Mouse (Mus musculus): ENCODE results near the gene Litaf. TPM values are rescaled to one million over a fixed set of nuclear protein-coding genes. Genes with fewer than 3 reads are reported as not detected.

Gene Litaf
- polyA plus RNA-seq, 1 experiment from 2014 or later, result 87.2 TPM

DNA sequence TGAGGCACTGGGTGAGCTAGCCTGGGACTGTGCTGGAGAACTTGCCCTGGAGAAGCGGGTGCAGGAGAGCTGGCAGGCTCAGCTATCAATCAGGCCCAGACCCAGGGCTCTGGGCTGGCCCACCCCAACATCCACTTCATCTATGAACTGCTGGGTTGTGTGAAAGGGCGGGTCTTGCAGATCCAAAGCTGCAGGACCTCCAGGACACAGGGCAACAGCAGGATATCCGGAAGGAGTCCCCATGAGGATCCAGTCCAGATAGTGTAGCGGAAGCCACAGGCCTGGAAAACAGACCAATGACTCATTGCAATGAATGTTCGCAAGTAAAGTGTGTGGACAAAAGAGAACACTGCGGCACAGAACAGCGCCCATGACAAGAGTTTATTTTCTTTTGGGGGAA lies 19.5 kb downstream of the Litaf start:
- no peak for ATAC-seq (ENCODE audit: insufficient number of reproducible peaks, low FRiP score, low TSS enrichment, low read depth)

DNA sequence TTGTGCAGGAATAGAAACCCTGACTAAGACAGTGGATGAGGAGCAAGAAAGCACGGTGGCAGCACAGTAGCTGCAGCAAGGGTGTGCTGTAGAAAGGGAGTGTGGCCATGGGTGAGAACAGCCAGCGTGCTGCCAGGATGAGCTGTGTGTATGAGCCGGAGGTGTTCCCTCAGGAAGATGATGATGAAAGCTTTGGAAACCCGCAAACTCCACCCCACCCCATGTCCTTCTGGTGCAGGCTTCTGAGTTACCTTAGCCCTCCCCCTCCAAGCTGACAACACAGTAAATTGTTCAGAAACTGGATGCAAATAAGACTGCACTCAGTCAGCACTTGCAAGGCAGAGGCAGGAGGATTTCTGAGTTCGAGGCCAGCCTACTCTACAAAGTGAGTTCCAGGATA lies 22.7 kb downstream of the Litaf start:
- 88% methylated on average over 5 of the region's 5 CpGs for WGBS
- Histone ChIP-seq H3K27ac (replicated peaks; ENCODE audit: low read depth, low read length) (no peak overlapping the region), H3K4me1 (ENCODE audit: control insufficient read depth, insufficient read depth, low read length) (no peaks in the 10 kb centered on the region), H3K36me3 (ENCODE audit: control insufficient read depth, insufficient read depth, low read length) (no peaks in the 10 kb centered on the region), H3K4me2 (ENCODE audit: low read depth, severe bottlenecking) (no peak overlapping the region), H3K9ac (ENCODE audit: low read length) (no peak overlapping the region), H3K4me3 (ENCODE audit: low read depth, low read length) (no peak overlapping the region), H3K27me3 (ENCODE audit: control insufficient read depth, insufficient read depth, low read length) (no peaks in the 10 kb centered on the region), H3K9me3 (ENCODE audit: control insufficient read depth, low read length) (no peaks in the 10 kb centered on the region)
- no peak for DNase-seq (ENCODE audit: low spot score)
- ATAC-seq (ENCODE audit: insufficient number of reproducible peaks, low FRiP score, low TSS enrichment, low read depth), result no peak

More for the DNA sequence above, 19.5 kb downstream of the Litaf start:
- H3K4me1 ChIP-seq (ENCODE audit: control insufficient read depth, insufficient read depth, low read length), result no peaks in the 10 kb centered on the region
- no peaks in the 10 kb centered on the region for H3K9me3 ChIP-seq (ENCODE audit: control insufficient read depth, low read length)
- H3K4me3 ChIP-seq (ENCODE audit: low read depth, low read length), result no peak overlapping the region
- H3K4me2 ChIP-seq (ENCODE audit: low read depth, severe bottlenecking), result no peak overlapping the region
- no peak for DNase-seq (ENCODE audit: low spot score)
- H3K27me3 ChIP-seq (ENCODE audit: control insufficient read depth, insufficient read depth, low read length), result no peaks in the 10 kb centered on the region
- whole genome bisulfite sequencing, result 87% methylated on average over 7 of the region's 7 CpGs
- H3K36me3 ChIP-seq (ENCODE audit: control insufficient read depth, insufficient read depth, low read length), result no peaks in the 10 kb centered on the region
- no peak overlapping the region for H3K9ac ChIP-seq (ENCODE audit: low read length)
- no peak overlapping the region for H3K27ac ChIP-seq (replicated peaks; ENCODE audit: low read depth, low read length)

DNA sequence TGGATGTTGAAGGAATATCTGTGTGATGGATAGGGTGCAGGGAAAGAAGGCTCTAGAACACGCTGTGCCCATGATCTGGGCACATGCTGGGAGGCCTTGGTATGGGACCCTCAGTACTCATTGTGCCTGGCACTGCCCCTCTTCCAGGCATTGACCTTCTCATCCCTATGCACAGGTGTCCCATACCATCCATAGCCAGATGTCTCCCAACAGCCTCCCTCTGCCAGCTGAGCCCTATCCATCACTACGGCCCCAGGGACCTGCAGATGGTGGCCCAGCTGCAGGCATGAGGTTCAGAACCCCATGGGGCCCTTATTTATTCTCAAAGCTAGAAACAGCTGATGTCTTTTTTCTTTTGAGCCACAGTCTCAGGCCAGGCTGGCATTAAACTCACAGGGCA lies 25.4 kb downstream of the Litaf start:
- no peak for ATAC-seq (ENCODE audit: insufficient number of reproducible peaks, low FRiP score, low TSS enrichment, low read depth)
- no peaks in the 10 kb centered on the region for H3K4me1 ChIP-seq (ENCODE audit: control insufficient read depth, insufficient read depth, low read length)
- no peaks in the 10 kb centered on the region for H3K9me3 ChIP-seq (ENCODE audit: control insufficient read depth, low read length)
- DNase-seq (ENCODE audit: low spot score), result no peak
- no peak overlapping the region for H3K27ac ChIP-seq (replicated peaks; ENCODE audit: low read depth, low read length)
- H3K4me2 ChIP-seq (ENCODE audit: low read depth, severe bottlenecking), result no peak overlapping the region
- no peak overlapping the region for H3K4me3 ChIP-seq (ENCODE audit: low read depth, low read length)
- WGBS, result 87% methylated on average over 2 of the region's 2 CpGs
- no peaks in the 10 kb centered on the region for H3K27me3 ChIP-seq (ENCODE audit: control insufficient read depth, insufficient read depth, low read length)
- H3K36me3 ChIP-seq (ENCODE audit: control insufficient read depth, insufficient read depth, low read length), result no peaks in the 10 kb centered on the region
- no peak overlapping the region for H3K9ac ChIP-seq (ENCODE audit: low read length)

DNA sequence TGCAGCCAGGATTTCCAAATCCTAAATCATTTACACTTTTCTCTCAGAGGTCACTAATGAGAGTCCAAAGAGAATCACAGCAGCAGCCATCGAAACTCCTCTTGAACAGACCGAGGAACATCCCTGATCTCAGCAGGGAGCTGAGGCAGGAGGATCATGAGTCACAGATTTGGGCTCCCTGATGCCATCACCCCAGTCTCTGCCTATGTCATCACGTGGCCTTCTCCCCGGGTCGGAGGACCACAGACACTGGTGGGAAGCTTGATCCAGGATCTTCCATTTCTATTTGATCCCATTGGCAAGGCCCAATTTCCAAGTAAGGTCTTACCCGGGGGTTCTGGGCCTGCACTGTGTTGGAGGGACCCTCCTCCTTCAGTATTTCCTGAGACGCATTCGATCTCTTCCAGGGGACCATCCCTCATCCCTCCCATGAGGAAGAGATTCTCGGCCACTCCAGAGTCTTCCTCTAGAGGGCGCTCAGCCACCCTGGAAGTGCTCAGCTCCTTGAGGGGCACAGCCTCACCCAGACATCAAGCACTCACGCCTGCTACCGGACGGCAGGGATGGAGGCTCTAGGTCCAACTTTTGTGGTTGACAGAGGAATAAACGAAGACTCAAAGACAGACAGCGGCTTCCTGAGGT lies 30.0 kb downstream of the Litaf start:
- H3K4me3 ChIP-seq (ENCODE audit: low read depth, low read length), result no peak overlapping the region
- no peaks in the 10 kb centered on the region for H3K27me3 ChIP-seq (ENCODE audit: control insufficient read depth, insufficient read depth, low read length)
- no peaks in the 10 kb centered on the region for H3K4me1 ChIP-seq (ENCODE audit: control insufficient read depth, insufficient read depth, low read length)
- no peak overlapping the region for H3K9ac ChIP-seq (ENCODE audit: low read length)
- H3K4me2 ChIP-seq (ENCODE audit: low read depth, severe bottlenecking), result no peak overlapping the region
- no peak overlapping the region for H3K27ac ChIP-seq (replicated peaks; ENCODE audit: low read depth, low read length)
- peak; percentile 88 for DNase-seq (ENCODE audit: low spot score)
- ATAC-seq (ENCODE audit: insufficient number of reproducible peaks, low FRiP score, low TSS enrichment, low read depth), result 0 out of 2 replicates have a peak, but pooled peaks have one; percentile 35
- no peaks in the 10 kb centered on the region for H3K36me3 ChIP-seq (ENCODE audit: control insufficient read depth, insufficient read depth, low read length)
- no peaks in the 10 kb centered on the region for H3K9me3 ChIP-seq (ENCODE audit: control insufficient read depth, low read length)
- 23% methylated on average over 15 of the region's 15 CpGs for WGBS

DNA sequence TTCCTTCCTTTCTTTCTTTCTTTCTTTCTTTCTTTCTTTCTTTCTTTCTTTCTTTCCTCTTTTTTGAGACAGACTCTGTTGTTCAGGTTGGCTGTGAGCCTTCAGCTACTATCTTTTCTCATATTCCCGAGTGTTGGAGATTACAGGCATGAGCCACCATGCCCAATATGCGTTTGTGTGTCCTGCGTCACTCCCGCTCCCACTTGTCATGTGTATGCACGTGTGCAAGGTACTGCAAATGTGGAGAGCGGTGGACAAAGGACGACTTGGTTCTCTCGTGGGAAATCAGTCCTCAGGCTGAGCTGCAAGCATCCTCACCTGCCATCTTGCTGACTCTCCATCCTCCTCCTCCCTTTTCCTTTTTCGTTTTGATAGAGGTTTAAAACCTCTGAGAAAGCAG lies 30.7 kb downstream of the Litaf start:
- no peaks in the 10 kb centered on the region for H3K27me3 ChIP-seq (ENCODE audit: control insufficient read depth, insufficient read depth, low read length)
- DNase-seq (ENCODE audit: low spot score) (no peak), ATAC-seq (ENCODE audit: insufficient number of reproducible peaks, low FRiP score, low TSS enrichment, low read depth) (no peak)
- H3K9me3 ChIP-seq (ENCODE audit: control insufficient read depth, low read length), result no peaks in the 10 kb centered on the region
- WGBS, result 80% methylated on average over 9 of the region's 9 CpGs
- H3K4me3 ChIP-seq (ENCODE audit: low read depth, low read length), result no peak overlapping the region
- H3K4me1 ChIP-seq (ENCODE audit: control insufficient read depth, insufficient read depth, low read length), result no peaks in the 10 kb centered on the region
- no peak overlapping the region for H3K4me2 ChIP-seq (ENCODE audit: low read depth, severe bottlenecking)
- H3K27ac ChIP-seq (replicated peaks; ENCODE audit: low read depth, low read length), result no peak overlapping the region
- no peaks in the 10 kb centered on the region for H3K36me3 ChIP-seq (ENCODE audit: control insufficient read depth, insufficient read depth, low read length)
- no peak overlapping the region for H3K9ac ChIP-seq (ENCODE audit: low read length)

DNA sequence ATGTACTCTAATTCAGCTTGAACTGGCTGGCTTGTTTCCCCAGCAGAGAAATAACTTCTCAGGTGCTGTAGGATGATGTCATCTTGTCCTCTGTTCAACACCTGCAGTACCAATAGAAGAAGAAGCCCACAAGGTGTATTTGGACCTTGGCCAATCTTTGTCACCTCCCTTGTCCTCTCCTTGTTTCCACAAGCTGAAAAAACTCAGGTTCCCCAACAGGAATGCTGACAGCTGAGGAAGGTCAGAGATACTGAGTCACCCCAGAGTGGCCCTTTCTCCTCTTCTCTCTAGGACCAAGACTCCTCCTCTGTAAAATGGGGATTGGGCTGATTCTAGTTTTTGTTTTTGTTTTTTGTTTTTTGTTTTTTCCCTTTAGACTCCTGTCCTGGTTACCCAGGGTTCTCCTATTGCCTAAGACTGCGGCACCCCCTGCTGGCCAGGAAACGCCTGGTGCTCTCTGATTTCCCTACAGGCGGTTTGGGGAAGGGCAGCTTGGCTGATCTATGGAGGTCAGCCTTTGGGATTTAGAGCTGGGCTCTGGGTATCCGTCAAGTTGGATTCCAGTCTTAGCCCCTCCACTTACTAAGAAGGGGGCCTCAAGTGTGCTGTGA lies 31.7 kb downstream of the Litaf start:
- Histone ChIP-seq H3K9me3 (ENCODE audit: control insufficient read depth, low read length) (no peaks in the 10 kb centered on the region), H3K27ac (replicated peaks; ENCODE audit: low read depth, low read length) (no peak overlapping the region), H3K4me1 (ENCODE audit: control insufficient read depth, insufficient read depth, low read length) (no peaks in the 10 kb centered on the region), H3K36me3 (ENCODE audit: control insufficient read depth, insufficient read depth, low read length) (no peaks in the 10 kb centered on the region), H3K27me3 (ENCODE audit: control insufficient read depth, insufficient read depth, low read length) (no peaks in the 10 kb centered on the region), H3K9ac (ENCODE audit: low read length) (no peak overlapping the region), H3K4me3 (ENCODE audit: low read depth, low read length) (no peak overlapping the region), H3K4me2 (ENCODE audit: low read depth, severe bottlenecking) (no peak overlapping the region)
- no peak for ATAC-seq (ENCODE audit: insufficient number of reproducible peaks, low FRiP score, low TSS enrichment, low read depth)
- peak; percentile 90 for DNase-seq (ENCODE audit: low spot score)
- WGBS, result 7% methylated on average over 4 of the region's 4 CpGs

DNA sequence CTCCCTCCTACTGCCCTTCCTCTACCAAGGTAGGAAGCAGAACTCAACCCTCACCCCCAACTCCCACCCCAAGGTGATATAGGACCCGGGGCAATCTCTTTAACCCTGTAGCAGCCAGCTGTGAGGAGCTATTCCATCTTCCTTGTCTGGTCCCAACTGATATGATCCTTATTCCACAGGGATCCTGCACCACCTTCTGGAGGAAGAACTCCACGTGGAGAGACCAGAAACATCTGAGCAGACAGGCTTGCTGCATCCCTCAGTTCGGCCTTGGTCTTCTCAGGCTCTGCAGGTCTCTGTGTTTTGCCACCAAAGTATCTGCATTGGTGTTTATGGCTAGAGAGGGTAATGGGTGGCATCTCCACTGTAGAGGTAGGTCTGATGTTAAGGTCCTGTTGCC lies 34.6 kb downstream of the Litaf start:
- no peak overlapping the region for H3K9ac ChIP-seq (ENCODE audit: low read length)
- 47% methylated on average over 3 of the region's 3 CpGs for WGBS
- H3K27ac ChIP-seq (replicated peaks; ENCODE audit: low read depth, low read length), result no peak overlapping the region
- ATAC-seq (ENCODE audit: insufficient number of reproducible peaks, low FRiP score, low TSS enrichment, low read depth), result no peak
- H3K36me3 ChIP-seq (ENCODE audit: control insufficient read depth, insufficient read depth, low read length), result no peaks in the 10 kb centered on the region
- H3K4me3 ChIP-seq (ENCODE audit: low read depth, low read length), result no peak overlapping the region
- no peaks in the 10 kb centered on the region for H3K4me1 ChIP-seq (ENCODE audit: control insufficient read depth, insufficient read depth, low read length)
- H3K27me3 ChIP-seq (ENCODE audit: control insufficient read depth, insufficient read depth, low read length), result no peaks in the 10 kb centered on the region
- DNase-seq (ENCODE audit: low spot score), result no peak
- H3K4me2 ChIP-seq (ENCODE audit: low read depth, severe bottlenecking), result no peak overlapping the region
- no peaks in the 10 kb centered on the region for H3K9me3 ChIP-seq (ENCODE audit: control insufficient read depth, low read length)

DNA sequence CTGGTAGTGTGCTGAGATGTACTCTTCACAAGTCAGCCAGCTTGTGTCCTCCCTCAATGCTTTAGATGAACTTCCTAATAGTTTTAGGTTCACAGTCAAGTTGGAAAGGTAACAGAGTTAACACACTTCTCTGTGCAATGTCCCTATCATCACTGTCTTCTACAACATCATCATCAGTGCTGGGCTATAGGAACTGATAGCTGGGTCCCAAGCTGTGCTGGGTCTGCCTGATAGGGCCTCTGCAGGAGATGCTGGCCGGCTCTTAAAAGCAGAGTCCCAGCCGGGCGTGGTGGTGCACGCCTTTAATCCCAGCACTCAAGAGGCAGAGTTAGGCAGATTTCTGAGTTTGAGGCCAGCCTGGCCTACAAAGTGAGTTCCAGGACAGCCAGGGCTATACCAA lies 35.1 kb downstream of the Litaf start:
- no peaks in the 10 kb centered on the region for H3K36me3 ChIP-seq (ENCODE audit: control insufficient read depth, insufficient read depth, low read length)
- no peak overlapping the region for H3K27ac ChIP-seq (replicated peaks; ENCODE audit: low read depth, low read length)
- H3K4me2 ChIP-seq (ENCODE audit: low read depth, severe bottlenecking), result no peak overlapping the region
- 80% methylated on average over 4 of the region's 4 CpGs for WGBS
- ATAC-seq (ENCODE audit: insufficient number of reproducible peaks, low FRiP score, low TSS enrichment, low read depth) (no peak), DNase-seq (ENCODE audit: low spot score) (no peak)
- no peaks in the 10 kb centered on the region for H3K4me1 ChIP-seq (ENCODE audit: control insufficient read depth, insufficient read depth, low read length)
- H3K4me3 ChIP-seq (ENCODE audit: low read depth, low read length), result no peak overlapping the region
- H3K27me3 ChIP-seq (ENCODE audit: control insufficient read depth, insufficient read depth, low read length), result no peaks in the 10 kb centered on the region
- no peaks in the 10 kb centered on the region for H3K9me3 ChIP-seq (ENCODE audit: control insufficient read depth, low read length)
- H3K9ac ChIP-seq (ENCODE audit: low read length), result no peak overlapping the region

DNA sequence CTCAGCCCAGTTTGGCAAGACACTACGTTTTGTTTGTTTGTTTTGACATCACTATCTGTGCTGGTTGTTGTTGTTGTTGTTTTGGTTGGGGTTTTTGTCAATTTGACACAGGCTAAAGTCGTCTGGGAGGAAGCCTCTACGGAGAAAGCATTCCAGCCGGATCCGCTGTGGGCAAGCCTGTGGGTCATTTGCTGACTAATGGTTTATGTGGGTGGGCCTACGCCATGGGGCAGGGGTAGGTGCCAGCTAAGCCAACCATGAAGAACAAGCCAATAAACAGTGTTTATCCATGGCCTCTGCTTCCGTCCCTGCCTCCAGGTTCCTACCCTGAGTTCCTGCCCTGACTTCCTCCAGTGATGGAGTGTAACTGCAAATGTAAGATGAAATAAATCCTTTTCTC lies 37.8 kb downstream of the Litaf start:
- H3K4me3 ChIP-seq (ENCODE audit: low read depth, low read length), result no peak overlapping the region
- H3K9ac ChIP-seq (ENCODE audit: low read length), result no peak overlapping the region
- WGBS, result 85% methylated on average over 7 of the region's 7 CpGs
- H3K27ac ChIP-seq (replicated peaks; ENCODE audit: low read depth, low read length), result no peak overlapping the region
- no peaks in the 10 kb centered on the region for H3K4me1 ChIP-seq (ENCODE audit: control insufficient read depth, insufficient read depth, low read length)
- DNase-seq (ENCODE audit: low spot score) (no peak), ATAC-seq (ENCODE audit: insufficient number of reproducible peaks, low FRiP score, low TSS enrichment, low read depth) (no peak)
- no peak overlapping the region for H3K4me2 ChIP-seq (ENCODE audit: low read depth, severe bottlenecking)
- H3K36me3 ChIP-seq (ENCODE audit: control insufficient read depth, insufficient read depth, low read length), result no peaks in the 10 kb centered on the region
- H3K9me3 ChIP-seq (ENCODE audit: control insufficient read depth, low read length), result no peaks in the 10 kb centered on the region
- no peaks in the 10 kb centered on the region for H3K27me3 ChIP-seq (ENCODE audit: control insufficient read depth, insufficient read depth, low read length)

Measured in limb, embryonic 11.5 days (tissue).